Mouse (Mus musculus) intestine, embryonic 16.5 days (tissue): ENCODE measurements around the gene Zfp266. TPM values are rescaled to one million over a fixed set of nuclear protein-coding genes. Genes with fewer than 3 reads are reported as not detected.

Source experiments
- ATAC-seq: fragments of 200-750 bp; cut with Nextera tagmentation; 2 replicates; pipeline ENCODE4 v1.8.0; 2017; ENCODE audit warnings: moderate TSS enrichment, moderate library complexity
- H3K27ac ChIP-seq: fragments of 300-500 bp; sonication (generic); 2 replicates; pipeline ENCODE4 v1.5.1; 2014; ENCODE audit warnings: mild to moderate bottlenecking, low read length
- H3K27me3 ChIP-seq: fragments of 300-500 bp; sonication (generic); replicated peaks from 2 replicates; pipeline ENCODE4 v1.6.1; 2014; ENCODE audit warnings: low read length, control low read depth, mixed read lengths; ENCODE audit not compliant: control insufficient read depth, insufficient read depth
- H3K36me3 ChIP-seq: fragments of 300-500 bp; sonication (generic); 2 replicates; pipeline ENCODE4 v1.6.1; 2014; ENCODE audit warnings: low read length, control low read depth; ENCODE audit not compliant: control insufficient read depth, insufficient read depth
- H3K4me1 ChIP-seq: fragments of 300-500 bp; sonication (generic); 2 replicates; pipeline ENCODE4 v1.6.1; 2014; ENCODE audit warnings: low read length, control low read depth, mixed read lengths; ENCODE audit not compliant: control insufficient read depth, insufficient read depth
- H3K4me2 ChIP-seq: fragments of 300-500 bp; sonication (generic); 2 replicates; pipeline ENCODE4 v1.6.1; 2014; ENCODE audit warnings: low read depth, low read length, control low read depth
- H3K4me3 ChIP-seq: fragments of 300-500 bp; sonication (generic); 2 replicates; pipeline ENCODE4 v1.5.1; 2014; ENCODE audit warnings: mild to moderate bottlenecking, low read length
- H3K9ac ChIP-seq: fragments of 300-500 bp; sonication (generic); 2 replicates; pipeline ENCODE4 v1.6.1; 2014; ENCODE audit warnings: low read depth, low read length
- H3K9me3 ChIP-seq: fragments of 300-500 bp; sonication (generic); 2 replicates; pipeline ENCODE4 v1.6.1; 2016; ENCODE audit warnings: low read length, control low read depth; ENCODE audit not compliant: control insufficient read depth
- WGBS: fragments of 180-500 bp; shearing (Covaris S2); extraction: QIAGEN DNeasy Blood & Tissue Kit; methylation state at CpG from one replicate; pipeline ENCODE4 v1.1.7; 2014; 5-methylcytosine and 5-hydroxymethylcytosine counted together
- polyA plus RNA-seq: library from polyadenylated mRNA; unstranded; fragments of >200 nt; fragmentation: Nextera tagmentation; extraction: Ambion mirVana; gene quantifications from 2 replicates; pipeline ENCODE4 v1.2.1, GENCODE M21; 2015

Gene Zfp266
- polyA plus RNA-seq, 1 experiment from 2014 or later: 49.3 TPM

GRCm38 (mm10) chr9:20459377-20460317 lies 61.6 kb downstream of the Zfp266 start, which contains the start of gene Zfp26:
TSS of gene Zfp26 (minus strand) at chr9:20460162.
- Histone ChIP-seq H3K4me3 (peak within 1 kb of the TSS; percentile 76), H3K27ac (peak within 1 kb of the TSS; percentile 87), H3K27me3 (no peaks in the 10 kb centered on the region), H3K9me3 (no peaks in the 10 kb centered on the region), H3K36me3 (no peaks in the 10 kb centered on the region), H3K4me1 (no peaks in the 10 kb centered on the region; the same call in 1 of the 2 replicates), H3K9ac (peak within 1 kb of the TSS; percentile 84), H3K4me2 (peak within 1 kb of the TSS; percentile 65)
- under 1% methylated on average over 48 of the region's 48 CpGs for WGBS
- ATAC-seq: peak; percentile 96

- Histone ChIP-seq H3K9ac (no peak overlapping the region), H3K4me2 (no peak overlapping the region), H3K36me3 (no peaks in the 10 kb centered on the region), H3K4me3 (no peak overlapping the region), H3K4me1 (no peaks in the 10 kb centered on the region; the same call in 1 of the 2 replicates), H3K27ac (no peak overlapping the region), H3K27me3 (no peaks in the 10 kb centered on the region), H3K9me3 (no peaks in the 10 kb centered on the region)
- WGBS: 80% methylated on average over 4 of the region's 4 CpGs
- no peak for ATAC-seq
Measured at GRCm38 (mm10) chr9:20453647-20454046, 67.6 kb downstream of the Zfp266 start.

- Histone ChIP-seq H3K9ac (no peak overlapping the region), H3K4me3 (no peak overlapping the region), H3K4me1 (no peaks in the 10 kb centered on the region), H3K36me3 (no peaks in the 10 kb centered on the region), H3K9me3 (no peaks in the 10 kb centered on the region), H3K27ac (no peak overlapping the region), H3K27me3 (no peaks in the 10 kb centered on the region), H3K4me2 (no peak overlapping the region)
- WGBS: 97% methylated on average over 1 of the region's 1 CpGs
- no peak for ATAC-seq
Measured at GRCm38 (mm10) chr9:20451493-20451892, 69.7 kb downstream of the Zfp266 start.

Other genes starting within 250 kb of the Zfp266 start
- gene Olfr39, start 239.1 kb downstream of the Zfp266 start, polyA plus RNA-seq: not detected in 2 replicates
- gene Olfr873, start 222.9 kb downstream of the Zfp266 start, polyA plus RNA-seq: not detected in 2 replicates
- gene Olfr18, start 185.3 kb downstream of the Zfp266 start, polyA plus RNA-seq: not detected in 2 replicates
- 22.8 and 25.9 TPM in 2 replicates for gene Zfp560, start 136.2 kb downstream of the Zfp266 start, polyA plus RNA-seq
- gene Zfp26, start 61.3 kb downstream of the Zfp266 start, polyA plus RNA-seq: 9.7 TPM in 2 replicates
- gene Zfp426, start 28.7 kb downstream of the Zfp266 start, polyA plus RNA-seq: 14.2 and 14.4 TPM in 2 replicates
- 10.7 and 11.7 TPM in 2 replicates for gene Zfp846, start 59.9 kb upstream of the Zfp266 start, polyA plus RNA-seq
- gene Ubl5, start 121.5 kb upstream of the Zfp266 start, polyA plus RNA-seq: 356 and 361 TPM in 2 replicates
- 16.5 and 17.3 TPM in 2 replicates for gene Fbxl12, start 123.3 kb upstream of the Zfp266 start, polyA plus RNA-seq
- 42.0 and 45.4 TPM in 2 replicates for gene Pin1, start 130.7 kb upstream of the Zfp266 start, polyA plus RNA-seq
- 6.7 and 7.8 TPM in 2 replicates for gene Olfm2, start 224.9 kb upstream of the Zfp266 start, polyA plus RNA-seq